Mouse (Mus musculus) erythroblast, embryonic 14.5 days (primary cell): ENCODE results near the gene Tgif1. TPM values are rescaled to one million over a fixed set of nuclear protein-coding genes. Genes with fewer than 3 reads are reported as not detected.
A peak's percentile ranks its signal among the peaks of the same experiment; 100 is the strongest.

Source experiments
- H3K27me3 ChIP-seq: 2 replicates; pipeline ENCODE4 v1.6.1; 2012; ENCODE audit warnings: inconsistent platforms; ENCODE audit not compliant: control insufficient read depth
- H3K36me3 ChIP-seq: 2 replicates; pipeline ENCODE4 v1.6.1; 2012; ENCODE audit warnings: mild to moderate bottlenecking, inconsistent platforms; ENCODE audit not compliant: control insufficient read depth
- H3K4me1 ChIP-seq: 2 replicates; pipeline ENCODE4 v1.6.1; 2012; ENCODE audit warnings: inconsistent platforms; ENCODE audit not compliant: control insufficient read depth
- H3K4me3 ChIP-seq: replicated peaks from 2 replicates; pipeline ENCODE3; 2012; ENCODE audit warnings: moderate library complexity, mild to moderate bottlenecking, inconsistent platforms
- H3K9me3 ChIP-seq: 2 replicates; pipeline ENCODE4 v1.6.1; 2012; ENCODE audit warnings: low read length, inconsistent platforms, mixed read lengths; ENCODE audit not compliant: control insufficient read depth
- GATA1 ChIP-seq: IDR thresholded peaks from 2 replicates; pipeline ENCODE4 v1.6.1; 2012; ENCODE audit warnings: low read length, inconsistent platforms, mixed read lengths
- TAL1 ChIP-seq: IDR thresholded peaks from 3 replicates; pipeline ENCODE4 v1.6.1; 2012; ENCODE audit warnings: low read length, inconsistent platforms, mixed read lengths
- polyA plus RNA-seq: library from polyadenylated mRNA; stranded (reverse); fragments of >175 nt; gene quantifications from 2 replicates; pipeline ENCODE4 v1.2.3, GENCODE M21; 2012

Gene Tgif1
- polyA plus RNA-seq, 1 experiment = 0.03 TPM

GRCm38 (mm10) chr17:70854021-70854420 lies 675 bp upstream of the Tgif1 start:
- Histone ChIP-seq H3K4me1 (peaks cover 39% of the 10 kb centered on the region), H3K9me3 (no peaks in the 10 kb centered on the region), H3K36me3 (no peaks in the 10 kb centered on the region), H3K27me3 (peaks cover 62% of the 10 kb centered on the region), H3K4me3 (peak overlapping the region; percentile 71)
- TF ChIP-seq TAL1 (no peak), GATA1 (no peak)

DNA sequence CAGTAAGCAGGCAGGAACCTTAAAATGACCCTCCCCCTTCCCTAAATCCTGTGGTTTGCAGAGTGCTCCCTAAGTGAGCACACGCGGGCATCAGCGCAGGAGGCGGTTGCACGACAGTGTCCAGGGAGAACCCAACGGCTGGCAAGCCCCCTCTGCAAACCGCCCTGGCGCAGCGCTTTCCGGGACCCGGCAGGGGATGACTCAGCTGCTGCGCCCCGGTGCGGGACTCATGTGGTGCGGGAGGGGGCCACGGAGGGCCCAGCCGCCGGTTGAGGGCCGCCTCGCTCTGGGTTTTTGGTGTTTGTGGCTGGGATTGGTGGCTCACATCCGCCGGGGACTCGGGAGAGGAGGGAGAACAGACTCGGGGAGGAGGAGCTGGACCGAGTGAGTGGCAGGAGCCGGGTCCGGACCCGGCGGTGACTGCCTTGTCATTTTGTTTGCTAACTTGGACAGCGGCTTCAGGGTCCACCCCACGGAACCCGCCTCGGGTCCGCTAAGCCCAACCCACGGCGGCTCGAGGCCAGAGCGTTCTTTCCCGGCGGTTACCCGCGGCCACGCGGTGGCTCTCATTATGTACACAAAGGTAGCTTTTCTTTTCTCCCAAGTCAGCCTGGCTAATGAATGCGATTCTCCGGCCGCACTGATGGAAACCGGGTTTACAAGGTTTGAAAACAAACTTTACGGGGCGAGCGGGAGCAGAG lies 510 bp downstream of the Tgif1 start:
- TF ChIP-seq GATA1 (no peak), TAL1 (no peak)
- Histone ChIP-seq H3K27me3 (peaks cover 72% of the 10 kb centered on the region), H3K9me3 (no peaks in the 10 kb centered on the region), H3K4me1 (peaks cover 48% of the 10 kb centered on the region), H3K36me3 (no peaks in the 10 kb centered on the region), H3K4me3 (peak overlapping the region; percentile 71)

DNA sequence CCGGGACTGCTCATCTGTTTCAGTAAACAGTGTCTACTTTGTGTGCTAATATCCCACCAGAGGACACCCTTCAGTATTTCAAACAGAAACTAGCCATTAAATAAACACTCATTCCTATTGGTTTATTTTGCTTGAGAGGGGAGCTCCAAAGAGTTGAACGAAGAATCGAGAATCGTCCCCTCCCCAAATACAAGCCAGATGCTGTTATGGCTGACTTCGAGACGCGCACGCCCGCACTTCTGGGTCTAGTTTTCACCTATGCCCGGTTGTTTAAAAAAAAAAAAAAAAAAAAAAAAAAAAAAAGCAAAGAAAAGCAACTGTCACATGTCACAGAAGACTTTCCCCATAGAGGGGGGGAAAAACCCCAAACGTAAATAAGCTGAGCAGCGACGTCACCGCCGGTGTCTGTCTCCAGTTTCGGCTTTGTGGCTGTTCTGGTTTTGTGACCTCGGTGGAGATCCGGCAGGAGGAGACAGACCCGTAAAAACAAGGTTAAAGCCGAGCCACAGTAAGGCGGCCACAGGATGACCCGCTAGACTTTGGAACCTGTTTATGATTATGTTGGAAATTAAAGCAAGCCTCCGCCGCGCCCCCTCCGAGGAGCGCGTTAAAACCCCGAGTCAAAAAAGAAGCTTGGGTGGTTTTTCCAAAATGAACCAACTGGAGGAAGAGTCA lies 1.2 kb downstream of the Tgif1 start:
- Histone ChIP-seq H3K4me1 (peaks cover 48% of the 10 kb centered on the region), H3K27me3 (peaks cover 73% of the 10 kb centered on the region), H3K9me3 (no peaks in the 10 kb centered on the region), H3K36me3 (no peaks in the 10 kb centered on the region), H3K4me3 (peak overlapping the region; percentile 71)
- no peak for TF ChIP-seq TAL1
- TF ChIP-seq GATA1 = no peak

DNA sequence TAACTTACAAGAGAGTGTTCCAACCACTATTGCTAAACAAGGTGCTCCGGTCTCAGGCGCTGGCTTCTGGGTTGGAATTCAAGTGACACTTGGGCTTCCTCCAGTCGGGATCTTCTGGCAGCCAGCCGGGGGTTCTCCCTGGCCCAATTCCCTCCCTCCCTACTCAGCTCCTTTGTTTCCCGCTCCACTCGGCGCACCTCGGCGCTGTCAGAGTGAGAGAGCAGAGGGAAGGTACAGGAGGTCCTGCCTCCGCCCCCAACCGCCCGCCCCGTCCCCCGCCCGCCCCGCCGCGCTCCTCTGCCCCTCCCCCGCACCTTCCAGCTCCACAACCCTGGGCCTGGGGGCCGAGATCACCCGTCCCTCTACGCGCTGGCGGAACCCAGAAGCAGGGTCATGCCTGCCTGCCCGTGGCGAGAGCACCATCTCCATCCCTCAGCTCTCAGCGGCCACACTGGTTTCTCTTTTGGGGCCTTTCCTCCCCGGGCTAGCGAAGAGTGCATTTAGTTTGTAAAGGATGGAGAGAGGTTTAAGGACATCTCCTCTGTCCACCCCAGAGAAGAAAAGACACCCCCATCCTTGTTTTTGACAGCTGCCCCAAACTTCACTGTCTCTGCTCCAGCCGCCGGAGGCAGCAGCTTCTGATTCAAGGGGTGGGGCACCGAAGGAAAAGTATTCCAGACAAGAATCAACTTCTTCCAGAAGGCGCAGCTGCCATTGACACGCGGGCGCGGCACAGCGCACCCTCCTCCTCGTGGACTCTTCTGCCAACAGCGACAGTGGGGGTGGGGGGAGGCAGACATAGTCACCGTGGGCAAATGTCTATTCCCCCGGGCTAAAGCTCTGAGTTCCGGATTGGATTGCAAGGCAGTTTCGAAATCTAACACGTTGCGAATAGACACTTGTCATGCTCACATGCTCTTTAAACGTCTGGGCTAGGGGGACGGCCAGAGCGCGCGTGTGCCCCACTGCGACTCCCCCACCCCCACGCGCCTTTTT lies 2.1 kb downstream of the Tgif1 start:
- peaks cover 73% of the 10 kb centered on the region for H3K27me3 ChIP-seq
- H3K4me1 ChIP-seq = peaks cover 48% of the 10 kb centered on the region
- no peaks in the 10 kb centered on the region for H3K9me3 ChIP-seq
- peak overlapping the region; percentile 71 for H3K4me3 ChIP-seq
- TF ChIP-seq TAL1 (no peak), GATA1 (no peak)
- no peaks in the 10 kb centered on the region for H3K36me3 ChIP-seq

- Histone ChIP-seq H3K27me3 (peaks cover 73% of the 10 kb centered on the region), H3K36me3 (no peaks in the 10 kb centered on the region), H3K4me1 (peaks cover 48% of the 10 kb centered on the region), H3K9me3 (no peaks in the 10 kb centered on the region), H3K4me3 (peak overlapping the region; percentile 71)
- TF ChIP-seq TAL1 = no peak
Observed at GRCm38 (mm10) chr17:70850233-70850995, 2.9 kb downstream of the Tgif1 start.

GRCm38 (mm10) chr17:70849399-70850232 lies 3.7 kb downstream of the Tgif1 start:
- Histone ChIP-seq H3K27me3 (peaks cover 66% of the 10 kb centered on the region), H3K4me3 (peak overlapping the region; percentile 71), H3K9me3 (no peaks in the 10 kb centered on the region), H3K36me3 (no peaks in the 10 kb centered on the region; the same call in 1 of the 2 replicates), H3K4me1 (peaks cover 48% of the 10 kb centered on the region)
- TF ChIP-seq GATA1 (no peak), TAL1 (no peak)

- peaks cover 58% of the 10 kb centered on the region for H3K27me3 ChIP-seq
- TF ChIP-seq TAL1 = no peak
- TF ChIP-seq GATA1 = no peak
Observed at GRCm38 (mm10) chr17:70848511-70849398, 4.6 kb downstream of the Tgif1 start.

More at GRCm38 (mm10) chr17:70848511-70849398, 4.6 kb downstream of the Tgif1 start:
- Histone ChIP-seq H3K9me3 (no peaks in the 10 kb centered on the region), H3K36me3 (peaks cover 1% of the 10 kb centered on the region), H3K4me3 (peak overlapping the region; percentile 71), H3K4me1 (peaks cover 48% of the 10 kb centered on the region)
